Mouse (Mus musculus) G1E (cell line): ENCODE measurements around the gene Plxna2.

Experiments
- CTCF ChIP-seq: IDR thresholded peaks from 2 replicates; pipeline ENCODE4 v1.5.1; 2012; ENCODE audit warnings: low read depth, low read length, inconsistent platforms, mixed read lengths
- GATA1 ChIP-seq: IDR thresholded peaks from 2 replicates; pipeline ENCODE4 v1.6.1; 2012; ENCODE audit warnings: borderline replicate concordance, low read length, inconsistent platforms, mixed read lengths
- POLR2AphosphoS5 ChIP-seq: IDR thresholded peaks from 2 replicates; pipeline ENCODE4 v1.6.1; 2012; ENCODE audit warnings: low read depth, low read length, inconsistent platforms; ENCODE audit not compliant: insufficient replicate concordance
- TAL1 ChIP-seq: conservative IDR thresholded peaks from 2 replicates; pipeline ENCODE4 v1.6.1; 2012; ENCODE audit warnings: low read depth, low read length, inconsistent platforms, mixed read lengths

GRCm38 (mm10) chr1:194620245-194620991 lies 2.4 kb downstream of the Plxna2 start:
- no peak for TF ChIP-seq CTCF
- no peak for TF ChIP-seq GATA1
- no peak for TF ChIP-seq TAL1
- no peak for TF ChIP-seq POLR2AphosphoS5
